Mouse (Mus musculus) spleen, postnatal 36 days (tissue): Measurements from ENCODE around the gene Syngr1.

Source experiments
- DNase-seq, 2 experiments: peaks; one replicate each; pipeline ENCODE4 v3.0.0; 2022; ENCODE audit warnings: low spot score in 2 of 2, mixed read lengths in 1 of 2

Gene Syngr1

DNA sequence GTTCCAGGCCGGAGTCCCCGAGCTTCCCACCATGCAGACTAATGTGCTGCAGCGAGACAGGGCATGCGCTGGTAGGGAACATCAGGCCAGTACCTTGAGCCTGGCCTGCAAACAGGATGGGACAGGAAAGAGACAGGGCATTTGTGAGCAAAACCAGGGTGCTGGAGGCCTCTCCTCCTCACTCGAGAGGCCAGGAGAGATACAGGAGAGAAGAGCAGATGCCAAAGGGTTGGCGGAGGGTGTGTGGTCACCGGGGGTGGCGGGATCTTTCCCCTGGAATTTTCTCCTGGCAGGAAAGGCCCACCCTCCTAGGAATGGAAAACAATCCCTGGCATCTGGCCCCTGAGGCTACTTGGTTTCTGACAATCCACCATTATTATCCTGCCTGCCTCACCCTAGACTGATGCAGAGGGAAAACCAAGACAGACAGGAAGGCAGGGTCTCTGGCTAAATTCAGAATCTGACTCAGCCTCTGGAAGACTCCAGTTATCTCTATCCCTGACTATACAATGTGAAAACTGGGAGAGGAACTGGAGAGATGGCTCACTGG is 21.0 kb upstream of the Syngr1 start:
- no peak for DNase-seq

DNA sequence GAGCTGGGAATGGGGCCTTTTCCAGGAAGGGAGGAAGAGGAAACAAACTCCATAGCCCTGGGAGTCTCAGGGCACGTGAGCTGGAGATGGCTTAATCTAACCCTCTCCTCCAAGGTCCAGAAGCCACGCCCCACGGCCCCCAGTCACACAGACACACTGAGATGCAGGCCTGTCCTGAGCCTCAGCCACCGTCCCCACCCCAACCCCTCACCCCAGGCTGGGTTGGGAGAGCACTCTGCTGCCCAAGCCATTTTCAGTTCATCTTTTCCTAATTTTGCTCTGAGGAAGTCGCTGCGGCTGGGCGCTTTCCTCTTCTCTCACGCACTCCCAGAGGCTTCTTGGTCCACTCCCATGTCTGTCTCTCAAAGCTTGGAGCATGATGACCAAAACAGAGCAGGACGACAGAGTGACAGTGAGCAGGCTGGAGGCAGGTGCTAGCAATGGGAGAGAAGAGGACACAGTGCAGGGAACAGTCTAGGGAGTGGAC is 19.1 kb upstream of the Syngr1 start:
- peak; percentile 33 to 58 for DNase-seq

DNA sequence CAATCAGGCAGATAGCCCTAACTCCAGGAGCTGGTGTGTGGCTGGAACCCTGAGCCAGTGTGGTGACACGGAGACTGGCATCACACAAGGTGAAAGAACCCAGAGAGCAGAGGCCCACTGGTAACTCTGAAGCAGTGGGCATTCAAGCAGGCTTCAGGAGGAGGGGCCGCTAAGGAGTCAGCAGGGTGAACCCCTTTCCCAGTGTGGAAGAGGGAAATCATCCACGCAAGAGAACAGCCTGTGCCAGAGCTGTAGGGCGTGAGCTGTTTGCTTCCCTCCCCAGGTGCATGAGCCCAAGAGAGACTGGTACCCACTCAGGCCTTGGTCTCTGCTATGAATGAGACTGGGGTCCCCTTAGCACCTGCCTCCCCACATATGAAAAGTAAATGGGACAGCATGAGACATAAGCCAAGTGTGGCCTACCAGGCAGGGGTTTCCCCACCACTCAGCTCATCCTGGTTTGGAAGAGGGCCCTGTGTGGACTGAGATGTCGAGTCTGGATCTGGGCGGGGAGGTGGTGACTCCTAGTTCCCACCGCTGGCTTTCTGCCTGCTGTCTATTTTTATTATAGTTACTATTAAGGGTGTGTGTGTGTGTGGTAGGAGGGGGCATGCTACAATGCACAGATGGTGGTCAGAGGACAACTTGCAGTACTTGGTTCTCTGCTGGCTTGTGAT is 18.4 kb upstream of the Syngr1 start:
- no peak for DNase-seq

GRCm38 (mm10) chr15:80073256-80073621 is 17.9 kb upstream of the Syngr1 start:
- DNase-seq, result no peak

GRCm38 (mm10) chr15:80074663-80075373 is 16.3 kb upstream of the Syngr1 start:
- DNase-seq, result no peak

- DNase-seq, result no peak
Observed at GRCm38 (mm10) chr15:80075374-80075694, 15.8 kb upstream of the Syngr1 start.

GRCm38 (mm10) chr15:80075733-80076337 is 15.3 kb upstream of the Syngr1 start:
- DNase-seq, result no peak

DNA sequence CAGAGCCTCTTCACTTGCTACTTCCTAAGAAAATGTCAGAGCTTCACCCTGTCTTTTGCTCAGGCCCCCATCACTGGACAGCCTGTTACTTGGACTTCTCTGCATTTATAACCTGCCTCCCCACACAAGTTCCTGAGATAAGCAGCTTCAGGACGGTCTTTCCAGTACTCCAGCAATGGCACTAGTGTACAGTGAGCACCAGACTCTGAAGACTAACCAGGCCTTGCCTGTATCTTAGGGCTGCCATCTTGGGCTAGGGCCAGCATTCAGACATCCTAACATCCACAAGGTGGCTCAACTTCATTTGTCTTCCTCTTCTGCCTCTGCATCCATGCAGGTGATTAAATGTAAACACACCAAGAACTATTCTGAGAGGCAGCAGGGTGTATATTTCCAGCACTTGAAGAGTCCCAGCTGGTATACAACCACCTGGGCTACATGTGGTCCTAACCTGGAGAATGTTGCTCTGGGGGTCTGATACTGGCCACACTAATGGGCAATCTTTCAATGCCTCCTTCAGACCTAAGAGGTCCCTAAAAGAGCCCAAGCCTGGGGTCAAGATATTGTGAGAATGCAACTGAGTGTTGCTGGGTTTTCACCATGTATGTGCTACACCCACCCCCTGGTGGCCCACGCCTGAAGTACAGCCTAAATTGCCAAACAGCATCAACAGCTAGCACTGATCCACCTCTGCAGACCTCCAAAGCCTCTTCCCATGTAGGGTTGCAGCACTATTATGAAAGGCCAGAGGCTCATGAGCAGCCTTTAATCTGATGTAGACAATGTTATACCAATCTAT is 14.6 kb upstream of the Syngr1 start:
- DNase-seq, result peak; percentile 49 to 63

DNA sequence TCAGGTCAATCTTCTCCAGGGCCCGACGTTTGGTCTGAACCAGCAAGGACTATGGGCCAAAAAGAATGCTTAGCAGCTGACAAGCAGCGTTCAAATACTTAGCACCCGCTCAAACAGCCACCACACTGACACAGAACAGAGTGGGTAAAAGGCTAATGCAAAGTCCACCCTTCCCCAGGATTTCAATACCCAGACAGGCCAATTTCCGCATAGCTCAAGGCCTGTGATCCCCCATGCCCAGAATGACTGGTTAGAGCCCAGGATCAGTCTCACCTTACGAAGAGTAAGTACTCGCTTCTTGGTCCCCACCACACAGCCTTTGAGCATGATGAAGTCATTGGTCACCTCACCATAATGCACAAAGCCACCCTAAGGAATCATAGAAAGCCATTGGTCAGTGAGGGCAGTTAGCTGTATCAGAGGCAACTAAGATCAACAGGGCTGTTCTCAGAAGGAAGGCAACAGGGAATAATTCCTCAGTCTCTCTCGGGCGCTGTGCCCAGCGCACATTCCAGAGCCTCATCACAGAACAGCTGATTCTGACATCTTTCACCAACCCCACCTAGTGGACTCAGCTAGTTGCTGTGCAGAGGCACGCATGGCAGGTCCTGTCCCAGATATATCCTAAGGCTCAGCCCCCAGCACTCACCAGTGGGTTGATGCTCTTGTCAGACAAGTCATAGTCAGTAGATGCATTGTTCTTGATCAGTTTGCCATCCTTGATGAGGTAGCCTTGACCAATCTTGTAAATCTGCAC is 12.9 kb upstream of the Syngr1 start:
- DNase-seq, result no peak

- no peak for DNase-seq
Observed at GRCm38 (mm10) chr15:80079129-80079668, 11.9 kb upstream of the Syngr1 start.

DNA sequence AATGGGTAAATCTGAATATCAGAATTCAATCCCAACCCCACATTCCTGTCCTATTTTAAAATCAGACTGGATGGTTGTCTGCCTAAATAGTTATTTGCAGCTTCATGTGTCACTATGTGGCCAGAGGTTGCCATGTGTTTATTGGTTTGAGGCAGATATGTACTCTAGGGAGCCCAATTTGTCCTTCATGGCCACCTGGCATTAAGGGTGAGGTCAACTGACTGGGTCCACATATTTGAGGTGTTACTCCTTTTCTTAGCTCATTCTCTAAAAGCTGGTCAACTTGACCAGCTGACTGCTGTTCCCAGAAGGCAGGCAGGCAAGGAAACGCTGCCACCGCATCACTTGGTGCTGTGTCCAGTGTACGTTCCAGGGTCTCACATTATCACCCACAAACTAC is 11.2 kb upstream of the Syngr1 start:
- no peak for DNase-seq

DNA sequence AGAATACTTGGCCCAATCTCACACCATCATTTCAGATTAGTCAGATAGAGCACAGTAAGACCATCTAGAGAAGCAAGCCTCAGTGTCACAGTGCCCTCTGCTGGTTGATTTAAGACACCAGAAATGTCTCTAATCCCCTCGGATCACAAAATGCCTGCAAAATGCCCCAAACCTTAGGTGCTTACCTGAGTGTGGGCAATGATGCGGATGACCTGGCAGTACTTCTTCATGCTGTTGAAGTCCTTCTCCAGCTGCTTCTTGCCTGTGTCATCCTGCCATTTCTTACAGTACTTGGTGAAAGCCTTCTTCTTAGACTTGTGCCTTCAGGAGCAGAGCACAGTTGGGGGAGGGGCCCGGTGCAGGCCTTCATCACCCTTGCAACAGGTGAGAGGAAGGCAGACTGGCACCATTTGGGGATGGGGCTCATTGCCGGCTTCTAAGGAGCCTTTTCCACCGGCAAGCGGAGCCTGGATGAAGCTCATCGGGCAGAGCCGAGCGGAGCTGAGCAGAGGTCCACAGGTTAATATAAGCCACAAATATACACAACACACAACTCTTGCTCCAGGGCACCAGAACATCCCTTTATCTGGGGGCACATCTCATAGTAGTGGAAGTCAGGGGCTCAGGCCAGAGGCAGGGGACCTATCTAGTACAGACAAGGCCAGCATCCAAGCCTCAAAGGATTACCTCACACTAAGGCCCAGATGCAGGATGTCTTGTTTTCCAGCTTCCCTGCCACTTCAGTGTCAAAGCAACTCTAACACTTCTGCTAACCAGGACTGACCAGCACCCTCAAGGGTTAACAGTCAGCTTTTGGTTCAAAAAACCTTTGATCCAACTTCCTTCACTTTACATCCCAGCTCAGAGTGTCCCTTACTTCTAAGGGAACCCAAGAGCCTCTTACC is 10.2 kb upstream of the Syngr1 start:
- peak in 1 of 2 experiments; percentile 39 for DNase-seq

- DNase-seq, result no peak
Observed at GRCm38 (mm10) chr15:80081801-80082546, 9.2 kb upstream of the Syngr1 start.

DNA sequence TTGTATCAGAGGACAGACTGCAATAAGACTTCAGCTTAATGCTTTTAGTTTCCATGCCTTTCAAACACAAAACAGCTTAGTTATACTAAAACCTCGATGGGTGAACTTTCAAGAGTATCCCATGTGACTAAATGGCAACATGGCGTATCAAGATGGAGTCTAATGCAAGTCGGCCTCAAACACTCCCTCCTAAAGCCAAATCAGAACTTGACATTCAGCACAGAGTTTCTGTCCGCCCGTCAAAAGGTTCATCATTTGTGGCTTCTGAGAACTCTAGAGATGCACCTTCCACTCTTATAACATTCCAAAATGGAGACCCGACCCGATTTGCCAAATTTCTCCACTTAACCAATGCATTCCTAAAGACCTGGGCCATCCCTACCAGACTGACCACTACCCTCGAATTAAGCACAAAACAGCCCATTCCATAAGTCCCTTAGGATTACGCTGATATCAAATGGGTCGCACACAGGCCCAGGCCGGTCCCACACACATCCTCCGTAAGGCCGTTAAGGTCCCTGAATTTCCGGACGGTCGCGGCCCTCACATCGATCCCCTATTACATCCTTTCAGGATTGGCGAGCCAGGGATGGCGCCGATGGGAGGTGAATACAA is 8.4 kb upstream of the Syngr1 start:
- peak in 1 of 2 experiments; percentile 15 for DNase-seq

DNA sequence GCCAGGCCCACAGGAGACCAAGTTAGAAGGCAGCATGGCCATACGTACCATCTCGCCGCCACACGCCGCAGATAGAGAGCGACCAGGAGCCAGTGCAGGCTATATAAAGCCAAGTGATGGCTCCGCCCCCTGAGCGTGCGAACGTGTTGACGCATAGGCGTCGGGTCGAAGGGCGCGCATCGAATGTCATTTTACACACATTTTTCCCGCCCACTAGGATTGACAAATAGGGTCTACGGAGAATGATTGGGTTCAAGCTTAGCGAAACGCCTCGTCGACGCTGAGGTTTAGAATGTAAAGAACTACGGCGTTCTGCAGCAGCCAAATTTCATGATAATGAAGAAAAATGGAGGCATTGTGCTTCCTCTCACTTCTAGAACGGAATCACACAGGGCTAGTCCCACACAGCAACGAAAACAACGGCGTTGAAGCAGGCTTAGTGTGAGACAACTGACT is 7.8 kb upstream of the Syngr1 start:
- peak; percentile 98 to 99 for DNase-seq

DNA sequence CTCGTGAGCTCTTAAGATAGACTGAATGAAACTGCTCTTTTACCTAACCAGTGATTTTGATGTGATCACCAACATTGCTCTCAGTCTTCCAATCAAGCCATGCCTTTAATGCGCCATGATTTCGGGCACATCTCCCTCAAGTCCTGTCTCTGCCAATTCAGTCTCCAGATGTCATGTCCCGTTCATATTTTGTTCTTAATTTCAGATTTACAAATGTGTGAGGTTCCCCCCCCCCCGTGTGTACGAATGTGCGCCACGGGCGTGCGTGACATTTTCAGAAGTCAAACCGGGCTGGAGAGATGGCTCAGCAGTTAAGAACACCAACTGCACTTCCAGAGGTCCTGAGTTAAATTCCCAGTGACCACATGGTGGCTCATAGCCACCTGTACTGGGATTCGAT is 7.4 kb upstream of the Syngr1 start:
- DNase-seq, result no peak

DNA sequence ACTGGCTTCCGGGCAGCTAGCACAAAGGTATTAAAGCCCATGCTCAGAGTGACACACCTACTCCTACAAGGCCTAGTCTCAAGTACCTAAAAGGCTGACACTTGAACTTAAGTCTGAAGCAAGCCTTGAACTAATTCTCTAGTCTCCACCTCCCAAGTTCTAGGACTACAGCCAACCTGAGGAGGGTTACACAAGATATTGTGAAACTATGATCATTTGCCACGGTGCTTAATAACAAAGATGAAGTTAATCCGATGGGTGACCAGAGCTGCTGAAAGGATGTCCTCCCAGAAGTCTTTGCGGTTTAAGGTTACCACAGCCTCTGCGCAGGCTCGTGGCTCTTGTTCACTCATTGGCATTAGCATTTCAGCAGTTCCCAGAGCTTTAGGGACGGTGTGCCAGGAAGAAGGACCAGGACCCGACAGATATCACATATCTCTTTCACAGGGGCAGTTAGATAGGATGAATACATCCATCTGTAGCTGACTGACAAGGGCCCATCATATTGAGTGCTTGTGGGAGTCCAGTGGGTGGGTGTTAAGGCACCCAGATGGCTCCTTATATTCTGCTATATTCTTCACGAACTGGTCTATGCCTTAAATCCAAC is 3.6 kb upstream of the Syngr1 start:
- peak; percentile 43 to 64 for DNase-seq

DNA sequence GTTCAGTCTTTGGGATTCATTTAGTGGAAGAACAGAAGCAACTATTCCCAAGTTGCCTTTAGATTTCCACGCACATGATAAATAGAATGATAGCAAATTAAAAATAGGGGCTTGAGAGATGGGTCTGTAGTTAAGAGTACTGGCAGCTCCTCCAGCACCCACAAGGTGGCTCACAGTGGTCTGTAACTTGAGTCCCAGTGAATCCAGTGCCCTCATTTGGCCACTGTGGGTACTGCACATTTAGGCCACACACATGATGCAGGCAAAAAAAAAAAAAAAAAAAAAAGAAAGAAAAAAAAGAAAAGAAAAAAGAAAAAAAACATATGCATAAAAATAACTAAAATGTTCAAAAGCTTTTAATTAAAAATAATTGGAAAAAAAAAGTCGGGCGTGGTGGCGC is 2.5 kb upstream of the Syngr1 start:
- peak; percentile 88 to 91 for DNase-seq
